Mouse (Mus musculus): ENCODE measurements around the gene Ano8. TPM values are rescaled to one million over a fixed set of nuclear protein-coding genes. Genes with fewer than 3 reads are reported as not detected.

Gene Ano8
- polyA plus RNA-seq (2012; rRNA removed) = 64.5 and 107 TPM in 2 replicates

DNA sequence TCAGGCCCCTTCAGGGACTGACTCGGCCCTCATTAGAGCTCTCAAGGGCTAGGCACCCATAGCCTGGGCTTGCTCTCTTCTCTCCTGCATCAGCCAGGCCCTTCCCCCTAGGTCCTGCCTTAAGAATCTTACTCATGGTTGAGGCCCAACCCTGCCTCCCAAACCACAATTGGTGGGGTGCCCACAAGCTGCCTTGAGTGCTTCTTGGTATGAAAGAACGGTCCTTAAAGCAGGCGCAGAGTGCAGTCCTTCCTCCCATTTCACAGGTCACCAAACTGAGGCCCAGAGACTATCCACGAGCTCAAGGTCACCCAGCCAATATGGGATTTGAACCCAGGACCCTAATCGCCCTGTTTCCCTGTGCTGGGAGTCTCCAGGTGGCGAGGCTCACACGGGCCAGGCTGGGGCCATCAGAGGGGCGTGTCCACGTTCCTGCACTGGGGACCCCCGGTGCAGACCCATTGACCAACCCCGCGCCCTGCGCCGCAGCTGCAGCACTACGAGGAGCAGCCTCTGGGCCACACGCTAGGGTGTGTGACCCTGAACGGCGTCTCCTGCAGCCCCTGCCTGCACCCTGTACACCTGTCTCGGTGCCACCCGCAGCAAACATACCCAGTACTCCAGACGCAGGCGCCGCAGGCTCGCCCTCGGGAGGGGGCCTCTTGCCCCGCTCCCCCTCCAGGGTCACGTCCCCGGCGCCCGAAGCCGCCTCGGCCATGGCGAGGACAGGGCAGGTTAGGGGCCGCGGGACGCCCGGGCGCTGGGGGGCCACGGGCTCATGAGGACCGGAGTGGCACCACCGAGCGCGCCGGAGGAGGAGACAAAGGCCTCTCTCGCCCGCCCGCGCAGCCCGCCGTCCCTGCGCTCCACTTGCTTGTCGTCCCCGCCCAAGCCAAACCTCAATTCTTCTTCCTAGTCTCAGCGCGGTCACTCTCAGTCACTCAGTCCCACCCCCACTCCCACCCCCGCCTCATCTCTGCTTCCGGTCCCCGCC, at the start of gene Ano8:
TSS of gene Ano8 (minus strand) at position 822 of the 994 bp plus-strand sequence.

DNA sequence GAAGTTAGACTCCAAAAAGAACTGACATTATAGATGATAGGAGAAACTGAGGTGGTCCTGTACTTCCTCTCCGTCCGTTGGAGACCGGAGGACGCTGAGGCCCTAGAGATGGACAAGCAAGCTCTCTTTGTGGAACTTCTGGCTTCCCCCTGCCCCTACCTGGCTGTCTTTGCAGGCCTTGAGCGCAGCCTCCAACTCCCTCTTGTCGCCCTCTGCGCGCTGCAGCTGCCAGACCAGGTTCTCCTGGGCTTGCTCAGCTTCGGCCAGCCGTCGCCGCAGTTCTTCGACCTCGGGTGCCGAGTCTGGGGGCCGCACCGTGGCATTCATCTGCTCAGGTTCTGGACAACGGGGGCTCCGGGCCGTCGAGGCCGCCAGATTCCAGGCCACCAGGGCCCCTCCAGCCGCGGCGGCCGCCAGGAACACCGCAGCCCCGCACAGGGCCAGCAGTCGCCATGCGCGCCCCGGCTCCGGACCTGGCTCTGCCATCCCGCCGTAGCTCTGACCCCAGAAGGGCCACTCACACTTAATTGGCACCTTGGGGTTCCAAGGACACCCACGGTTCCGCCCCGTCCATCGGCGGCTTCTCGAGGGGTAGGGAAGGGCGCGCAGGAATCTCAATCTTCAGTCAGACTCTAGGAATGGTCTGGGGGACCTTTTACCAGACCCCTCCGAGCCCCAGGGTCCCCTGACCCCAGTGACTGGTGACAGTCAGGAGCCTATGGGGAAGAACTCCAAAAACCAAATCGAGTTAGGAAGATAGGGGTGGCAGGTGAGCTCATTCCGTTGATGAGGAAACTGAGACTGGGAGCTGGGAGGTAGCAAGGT, 39.7 kb upstream of the Ano8 start, which contains the start of gene Ccdc194:
TSS of gene Ccdc194 (minus strand) at position 486 of the 825 bp plus-strand sequence.

DNA sequence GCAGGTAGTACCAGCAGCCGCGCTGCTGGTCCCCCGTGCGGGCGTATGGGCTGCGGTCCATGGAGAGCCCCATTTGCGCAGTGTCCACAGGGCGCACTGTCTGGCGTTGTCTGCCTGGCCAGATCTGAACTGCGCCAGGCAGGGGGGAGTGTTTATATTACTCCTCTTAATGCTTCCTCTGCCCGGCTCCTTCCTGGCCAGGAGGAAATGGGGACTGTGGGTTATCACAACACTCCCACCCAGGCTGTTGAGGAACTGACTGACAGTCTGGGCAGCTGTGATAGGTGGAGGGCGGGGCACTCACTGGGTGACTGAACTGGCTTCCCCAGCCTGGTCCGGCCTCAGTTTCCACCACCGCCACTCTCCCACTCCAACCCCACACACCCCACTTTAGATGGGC, 25.9 kb upstream of the Ano8 start, which contains the start of gene Plvap:
TSS of gene Plvap (minus strand) at position 109 of the 400 bp plus-strand sequence.

DNA sequence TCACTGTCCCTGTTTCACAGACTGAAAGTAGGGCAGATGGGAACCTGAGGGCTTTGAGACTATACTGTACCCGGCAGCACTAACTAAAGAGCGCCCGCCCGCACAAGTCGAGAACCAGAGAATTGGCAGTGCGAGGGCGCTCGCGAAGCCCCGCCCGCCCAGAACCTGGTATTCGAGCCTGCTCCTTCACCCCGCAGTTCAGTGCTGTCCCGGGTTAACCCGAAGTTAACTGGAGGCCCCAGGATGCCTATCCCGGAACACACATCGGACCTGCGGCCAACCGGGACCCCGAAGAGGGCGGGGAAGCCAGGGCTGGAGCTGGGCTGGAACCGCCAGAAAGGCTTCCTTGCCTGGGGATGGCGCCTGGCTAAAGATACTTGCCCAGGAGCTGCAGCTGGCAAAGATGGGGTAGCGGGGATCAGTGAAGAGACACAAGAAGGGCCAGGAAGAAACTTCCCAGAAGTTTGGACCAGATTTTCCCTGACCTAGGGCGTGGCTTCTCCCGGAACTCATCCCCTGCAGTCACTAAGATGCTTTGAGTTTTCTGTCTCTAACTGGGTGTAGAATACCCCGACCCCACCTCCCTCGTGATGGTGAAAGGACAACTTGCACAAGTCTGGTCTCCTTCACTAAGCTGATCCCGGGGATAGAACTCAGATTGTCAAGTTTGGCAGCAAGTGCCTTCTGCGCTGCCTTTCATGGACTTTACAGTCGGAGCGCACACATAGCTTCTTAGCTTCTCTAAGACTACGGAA, 2.1 kb upstream of the Ano8 start, which contains the start of gene Gtpbp3:
TSS of gene Gtpbp3 (plus strand) at position 413 of the 755 bp plus-strand sequence.

DNA sequence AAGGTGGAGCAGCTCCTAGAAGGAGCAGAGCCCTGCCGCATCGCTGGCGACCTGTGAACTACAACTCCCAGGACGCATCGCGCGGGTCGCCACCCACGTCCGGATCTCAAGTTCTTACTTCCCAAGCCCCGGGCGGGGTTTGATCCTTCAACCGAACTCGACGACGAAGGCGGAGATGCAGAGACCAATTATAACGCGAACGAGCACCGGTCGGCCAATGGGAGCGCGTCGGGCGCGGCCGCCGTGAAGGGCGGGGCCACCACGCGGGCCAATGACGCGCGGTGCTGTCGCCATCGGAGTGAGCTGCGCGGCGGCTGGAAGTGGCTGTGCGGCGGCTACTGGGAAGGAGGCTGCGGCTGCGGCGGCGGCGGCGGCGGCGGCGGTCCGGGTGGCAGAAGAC, 16.8 kb downstream of the Ano8 start, which contains the start of gene Dda1:
TSS of gene Dda1 (plus strand) at position 284 of the 400 bp plus-strand sequence.

DNA sequence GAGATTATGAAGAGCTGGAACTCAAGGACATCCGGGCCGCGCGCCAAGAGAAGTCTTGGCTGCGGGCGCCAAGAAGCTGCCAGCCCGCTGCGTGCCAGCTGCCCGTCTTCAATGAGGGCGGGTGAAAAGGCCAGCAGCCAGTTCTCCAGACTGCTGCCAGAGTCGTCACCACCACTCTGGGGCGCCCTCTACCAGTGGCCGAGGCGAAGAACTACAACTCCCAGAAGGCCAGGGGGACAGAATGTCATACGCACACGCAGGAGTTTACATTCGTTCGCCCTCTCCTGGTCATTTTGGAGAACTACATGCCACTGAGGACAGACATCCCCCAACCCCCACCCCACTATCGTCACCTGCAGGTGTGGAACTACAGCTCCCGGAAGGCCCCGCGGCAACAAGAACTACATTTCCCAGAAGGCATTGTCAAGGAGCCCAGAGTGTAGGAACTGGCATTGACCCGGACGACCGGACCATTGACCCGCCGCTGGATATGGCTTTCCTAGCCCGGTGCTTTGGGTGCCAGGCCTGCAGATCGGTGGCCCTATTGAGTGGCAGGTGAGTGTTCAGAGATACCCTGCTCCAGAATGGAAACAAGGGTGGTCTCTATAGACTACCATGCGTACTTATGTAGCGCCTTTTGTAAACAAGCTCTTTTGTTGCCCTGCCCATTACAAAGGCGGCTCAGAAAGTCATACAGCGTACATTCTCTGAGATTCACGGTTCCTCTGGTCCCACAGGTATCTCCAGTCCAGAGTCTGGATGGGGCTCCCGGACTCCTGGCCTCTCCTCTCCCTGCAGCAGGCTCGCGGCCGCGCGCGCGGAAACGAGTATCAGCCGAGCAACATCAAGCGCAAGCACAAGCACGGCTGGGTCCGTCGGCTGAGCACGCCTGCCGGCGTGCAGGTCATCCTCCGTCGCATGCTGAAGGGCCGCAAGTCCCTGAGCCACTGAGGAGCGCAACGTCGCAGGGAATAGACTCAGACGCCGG, 21.0 kb downstream of the Ano8 start, which contains the start of gene Mrpl34:
TSS of gene Mrpl34 (plus strand) at position 447 of the 988 bp plus-strand sequence.

DNA sequence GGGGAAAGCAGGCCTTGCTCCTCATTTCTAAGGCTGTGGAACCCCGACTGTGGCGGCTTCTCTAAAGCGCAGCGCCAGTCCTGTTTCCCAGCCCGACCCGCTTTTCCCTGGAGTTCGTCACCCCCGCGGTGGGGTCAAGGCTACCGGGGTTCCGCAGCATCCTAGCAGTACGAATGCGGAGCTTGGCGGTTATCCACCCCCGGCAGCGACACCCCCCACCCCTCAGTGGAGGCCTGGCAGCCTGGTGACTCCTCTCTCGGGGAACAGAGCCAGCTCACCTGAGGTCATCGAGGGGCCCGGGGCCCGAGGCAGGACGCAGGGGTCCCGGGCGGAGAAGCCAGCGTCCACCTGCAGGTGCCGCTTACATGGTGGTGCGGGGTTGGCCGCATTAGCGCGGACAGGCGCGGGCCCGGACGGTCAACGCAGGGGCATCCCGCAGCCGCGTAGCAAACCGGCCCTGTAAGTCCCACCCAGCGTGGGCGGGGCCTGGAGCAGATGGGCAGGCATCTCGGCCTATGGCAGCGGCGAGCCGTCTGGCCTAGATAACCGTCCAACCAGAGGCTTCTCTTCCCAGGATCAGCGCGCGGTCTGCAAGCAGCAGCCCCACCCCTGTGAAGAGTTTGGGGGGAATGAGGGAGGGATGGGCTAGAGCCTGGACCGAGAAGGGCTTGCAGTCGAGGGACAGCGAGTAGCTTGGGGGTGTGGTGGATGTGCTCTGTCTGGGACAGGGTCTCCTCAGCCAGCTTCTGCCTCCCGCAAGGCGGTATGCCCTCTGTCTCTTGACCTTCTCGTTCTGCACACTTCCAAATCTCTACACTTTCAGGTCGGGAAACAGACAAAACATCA, 22.4 kb downstream of the Ano8 start, which contains the start of gene Abhd8:
TSS of gene Abhd8 (minus strand) at position 468 of the 846 bp plus-strand sequence.

Other genes with a start within 250 kb of the Ano8 start
- 33.5 and 37.4 TPM in 2 replicates for gene Myo9b, start 213.2 kb downstream of the Ano8 start, polyA plus RNA-seq (2012; rRNA removed)
- gene Haus8, start 213.0 kb downstream of the Ano8 start, polyA plus RNA-seq (2012; rRNA removed) = 40.0 and 52.5 TPM in 2 replicates
- gene Use1, start 119.1 kb downstream of the Ano8 start, polyA plus RNA-seq (2012; rRNA removed) = 132 and 143 TPM in 2 replicates
- gene Ocel1, start 114.7 kb downstream of the Ano8 start, polyA plus RNA-seq (2012; rRNA removed) = 1.9 and 2.5 TPM in 2 replicates
- gene Nr2f6, start 104.0 kb downstream of the Ano8 start, polyA plus RNA-seq (2012; rRNA removed) = 71.4 and 73.9 TPM in 2 replicates
- 7.8 and 7.9 TPM in 2 replicates for gene Ushbp1, start 90.2 kb downstream of the Ano8 start, polyA plus RNA-seq (2012; rRNA removed)
- 128 and 175 TPM in 2 replicates for gene Babam1, start 89.1 kb downstream of the Ano8 start, polyA plus RNA-seq (2012; rRNA removed)
- 46.1 and 53.5 TPM in 2 replicates for gene Ankle1, start 80.0 kb downstream of the Ano8 start, polyA plus RNA-seq (2012; rRNA removed)
- 63.1 and 67.7 TPM in 2 replicates for gene Abhd8, start 22.3 kb downstream of the Ano8 start, polyA plus RNA-seq (2012; rRNA removed)
- 82.2 and 83.9 TPM in 2 replicates for gene Mrpl34, start 21.0 kb downstream of the Ano8 start, polyA plus RNA-seq (2012; rRNA removed)
- gene Dda1, start 16.8 kb downstream of the Ano8 start, polyA plus RNA-seq (2012; rRNA removed) = 70.7 and 98.5 TPM in 2 replicates
- gene Gtpbp3, start 2.1 kb upstream of the Ano8 start, polyA plus RNA-seq (2012; rRNA removed) = 30.7 and 37.4 TPM in 2 replicates
- 29.5 and 39.7 TPM in 2 replicates for gene Plvap, start 25.8 kb upstream of the Ano8 start, polyA plus RNA-seq (2012; rRNA removed)
- gene Ccdc194, start 39.7 kb upstream of the Ano8 start, polyA plus RNA-seq (2012; rRNA removed) = 0.48 and 0.52 TPM in 2 replicates
- 15.8 and 19.0 TPM in 2 replicates for gene Bst2, start 51.5 kb upstream of the Ano8 start, polyA plus RNA-seq (2012; rRNA removed)
- 62.6 and 71.2 TPM in 2 replicates for gene Mvb12a, start 57.0 kb upstream of the Ano8 start, polyA plus RNA-seq (2012; rRNA removed)
- gene Tmem221, start 72.9 kb upstream of the Ano8 start, polyA plus RNA-seq (2012; rRNA removed) = 0.22 and 0.23 TPM in 2 replicates
- not detected in 2 replicates for gene Nxnl1, start 80.6 kb upstream of the Ano8 start, polyA plus RNA-seq (2012; rRNA removed)
- 50.4 and 64.7 TPM in 2 replicates for gene Slc27a1, start 82.9 kb upstream of the Ano8 start, polyA plus RNA-seq (2012; rRNA removed)
- gene Pgls, start 106.2 kb upstream of the Ano8 start, polyA plus RNA-seq (2012; rRNA removed) = 126 and 164 TPM in 2 replicates
- gene Fam129c, start 111.7 kb upstream of the Ano8 start, polyA plus RNA-seq (2012; rRNA removed) = 6.1 and 12.4 TPM in 2 replicates
- gene Colgalt1, start 125.0 kb upstream of the Ano8 start, polyA plus RNA-seq (2012; rRNA removed) = 65.9 and 99.7 TPM in 2 replicates
- 15.4 and 19.3 TPM in 2 replicates for gene Unc13a, start 185.8 kb upstream of the Ano8 start, polyA plus RNA-seq (2012; rRNA removed)
- 3.5 TPM in 2 replicates for gene Jak3, start 190.3 kb upstream of the Ano8 start, polyA plus RNA-seq (2012; rRNA removed)
- gene Insl3, start 203.3 kb upstream of the Ano8 start, polyA plus RNA-seq (2012; rRNA removed) = 0.57 and 1.1 TPM in 2 replicates
- gene B3gnt3, start 215.8 kb upstream of the Ano8 start, polyA plus RNA-seq (2012; rRNA removed) = 0.40 and 0.66 TPM in 2 replicates
- gene Fcho1, start 239.8 kb upstream of the Ano8 start, polyA plus RNA-seq (2012; rRNA removed) = 30.0 and 40.4 TPM in 2 replicates

Data from central nervous system, embryonic 11.5 days (tissue).